Mouse (Mus musculus) liver, embryonic 14.5 days (tissue): ENCODE measurements around the gene Rbms1.

Experiments
- CTCF ChIP-seq: IDR thresholded peaks from 2 replicates; pipeline ENCODE4 v1.5.1; 2016; ENCODE audit warnings: antibody characterized with exemption, low read depth, control low read depth
- EP300 ChIP-seq: IDR thresholded peaks from 2 replicates; pipeline ENCODE4 v1.6.1; 2016; ENCODE audit warnings: antibody characterized with exemption, low read depth

DNA sequence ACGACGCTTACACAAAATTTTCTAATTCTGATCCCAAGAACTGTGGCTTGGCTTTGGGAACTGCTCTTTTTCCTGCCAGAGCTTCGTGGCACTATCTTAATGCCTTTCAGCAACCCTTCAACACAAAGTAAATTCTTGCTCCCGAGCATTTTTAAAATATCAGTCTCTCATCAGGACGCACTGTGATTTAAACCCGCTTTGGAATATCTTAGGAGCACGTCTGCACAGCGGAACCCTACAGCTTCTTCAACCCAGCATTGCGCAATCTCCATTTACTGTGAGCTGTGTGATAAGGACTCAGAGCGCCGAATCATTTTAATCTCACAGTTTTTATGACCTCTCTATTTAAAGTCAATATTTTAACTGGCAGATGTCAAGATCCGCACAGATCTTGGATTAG lies 54.9 kb downstream of the Rbms1 start:
- TF ChIP-seq EP300 (no peak), CTCF (no peak)
